Mouse (Mus musculus) ES-Bruce4 (cell line): Measurements from ENCODE around the gene Rpl41.

ENCODE experiments used
- CTCF ChIP-seq: IDR thresholded peaks from one replicate; pipeline ENCODE4 v1.8.1; 2011; ENCODE audit warnings: low read depth, low read length
- POLR2A ChIP-seq: IDR thresholded peaks from one replicate; pipeline ENCODE4 v1.8.1; 2011; ENCODE audit warnings: low read length; ENCODE audit not compliant: insufficient read depth

DNA sequence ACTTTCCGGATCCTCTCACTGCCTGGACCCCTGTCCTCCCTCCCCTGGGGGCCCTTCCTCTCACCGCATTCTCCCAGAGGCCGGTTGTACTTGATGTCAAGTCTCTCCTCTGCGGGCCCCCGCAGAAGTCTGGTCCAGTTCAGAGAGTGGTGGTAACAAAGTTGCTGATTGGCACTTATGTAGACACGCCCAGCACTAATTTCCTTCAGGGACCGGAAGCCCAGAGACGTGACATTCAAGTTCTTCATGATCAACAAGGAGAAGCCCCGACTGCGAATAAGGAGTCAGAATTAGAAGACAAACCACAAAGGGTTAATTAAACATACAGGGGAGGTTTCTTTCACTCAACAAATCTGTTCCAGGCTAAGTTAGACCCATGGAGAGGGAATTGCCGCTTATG lies 29.2 kb upstream of the Rpl41 start:
- no peak for TF ChIP-seq CTCF
- TF ChIP-seq POLR2A, result no peak
